Comparison of ENCODE assay signal across 25 mouse cellular contexts in genomic region chr10:96171546-96171945, GRCm38 (mm10). TPM values are rescaled to one million over a fixed set of nuclear protein-coding genes. Genes with fewer than 3 reads are reported as not detected.
DNase-seq lines count a peak whose midpoint lies in the region; ATAC-seq and TF ChIP-seq lines count a peak whose summit lies in the region.
"Had no signal": no experiment of that assay in that cellular context is flagged by ENCODE, and none has a peak within 500 bp of the region (broad histone marks: within the 10 kb centered on the region; RNA-seq: fewer than 3 reads in every experiment).

No protein-coding gene starts in this region.

- no peaks in the 10 kb centered on the region for H3K27me3 ChIP-seq in liver, adult 2 months (ENCODE audit: control insufficient read depth, insufficient read depth, low read length)
- H3K27me3 ChIP-seq in liver, embryonic 11.5 days (replicated peaks; ENCODE audit: control insufficient read depth, insufficient read depth, low read length) = no peaks in the 10 kb centered on the region
- no peaks in the 10 kb centered on the region for H3K27me3 ChIP-seq in hindbrain, embryonic 12.5 days
- no peaks in the 10 kb centered on the region for H3K27me3 ChIP-seq in kidney, embryonic 14.5 days (ENCODE audit: control insufficient read depth, insufficient read depth, low read length)
- H3K27me3 ChIP-seq: heart, embryonic 13.5 days; intestine, embryonic 15.5 days; megakaryocyte, embryonic 14.5 days had no signal

- no peak for TF ChIP-seq POLR2A in liver, adult 2 months (IDR thresholded peaks at IDR 0.05; ENCODE audit: extremely low read depth, insufficient read depth, low read length)

- no peak for TF ChIP-seq CTCF in liver, adult 2 months (IDR thresholded peaks at IDR 0.05; ENCODE audit: low read depth, low read length)

- ATAC-seq in liver, embryonic 11.5 days (replicated peaks; ENCODE audit: low FRiP score) = no peak
- no peak for ATAC-seq in hindbrain, embryonic 12.5 days (ENCODE audit: low FRiP score)
- no peak for ATAC-seq in kidney, embryonic 14.5 days (ENCODE audit: low FRiP score, low TSS enrichment)
- ATAC-seq: forebrain, embryonic 16.5 days; intestine, embryonic 15.5 days; midbrain, embryonic 16.5 days had no signal

- H3K9me3 ChIP-seq in liver, embryonic 11.5 days (ENCODE audit: control insufficient read depth, low read length) = no peaks in the 10 kb centered on the region
- H3K9me3 ChIP-seq in hindbrain, embryonic 12.5 days (replicated peaks) = no peaks in the 10 kb centered on the region
- no peaks in the 10 kb centered on the region for H3K9me3 ChIP-seq in kidney, embryonic 14.5 days (ENCODE audit: control insufficient read depth, low read length)
- H3K9me3 ChIP-seq: embryonic facial prominence, embryonic 10.5 days; heart, embryonic 13.5 days; intestine, embryonic 15.5 days had no signal

- no peak overlapping the region for H3K4me3 ChIP-seq in liver, adult 2 months (ENCODE audit: insufficient read depth, low read depth, low read length)
- H3K4me3 ChIP-seq in liver, embryonic 11.5 days (ENCODE audit: low read depth, low read length) = no peak overlapping the region
- no peak overlapping the region for H3K4me3 ChIP-seq in hindbrain, embryonic 12.5 days
- H3K4me3 ChIP-seq in kidney, embryonic 14.5 days (ENCODE audit: low read length) = no peak overlapping the region
- H3K4me3 ChIP-seq: embryonic facial prominence, embryonic 10.5 days; erythroblast, embryonic 14.5 days; heart, embryonic 13.5 days; intestine, embryonic 15.5 days; megakaryocyte, embryonic 14.5 days had no signal

- DNase-seq in adrenal gland, postnatal 10 days = peak; percentile 50
- no peak for DNase-seq in adrenal gland, postnatal 25 days
- peak; percentile 76 for DNase-seq in liver, adult 2 months (ENCODE audit: extremely low read depth, low read depth, low spot score)
- no peak for DNase-seq in liver, embryonic 11.5 days (ENCODE audit: low spot score)
- peak; percentile 33 to 51 for DNase-seq in cerebellum, postnatal 25 days
- DNase-seq in lung, postnatal 14 days = no peak
- DNase-seq: kidney, postnatal 10 days; lung, adult 18-20 months; thymus, adult 18-20 months had no signal

- H3K36me3 ChIP-seq in liver, adult 2 months (ENCODE audit: control insufficient read depth, insufficient read depth, low read length) = no peaks in the 10 kb centered on the region
- no peaks in the 10 kb centered on the region for H3K36me3 ChIP-seq in liver, embryonic 11.5 days (ENCODE audit: control insufficient read depth, insufficient read depth, low read length)
- H3K36me3 ChIP-seq in hindbrain, embryonic 12.5 days = no peaks in the 10 kb centered on the region
- no peaks in the 10 kb centered on the region for H3K36me3 ChIP-seq in kidney, embryonic 14.5 days (ENCODE audit: control insufficient read depth, insufficient read depth, low read length)
- H3K36me3 ChIP-seq: embryonic facial prominence, embryonic 10.5 days; heart, embryonic 13.5 days; intestine, embryonic 15.5 days had no signal

- H3K9ac ChIP-seq in liver, adult 2 months (ENCODE audit: low read depth, low read length) = no peak overlapping the region
- H3K9ac ChIP-seq in liver, embryonic 11.5 days (ENCODE audit: low read depth, low read length) = no peak overlapping the region
- no peak overlapping the region for H3K9ac ChIP-seq in hindbrain, embryonic 12.5 days
- no peak overlapping the region for H3K9ac ChIP-seq in kidney, embryonic 14.5 days (ENCODE audit: low read depth, low read length)
- H3K9ac ChIP-seq: heart, embryonic 13.5 days; intestine, embryonic 15.5 days had no signal

- H3K27ac ChIP-seq in liver, adult 2 months (replicated peaks; ENCODE audit: insufficient read depth, low read depth, low read length) = no peak overlapping the region
- H3K27ac ChIP-seq in liver, embryonic 11.5 days (ENCODE audit: low read depth, low read length) = no peak overlapping the region
- no peak overlapping the region for H3K27ac ChIP-seq in hindbrain, embryonic 12.5 days
- no peak overlapping the region for H3K27ac ChIP-seq in kidney, embryonic 14.5 days (ENCODE audit: low read depth, low read length)
- H3K27ac ChIP-seq: embryonic facial prominence, embryonic 10.5 days; heart, embryonic 13.5 days; intestine, embryonic 15.5 days had no signal

- no peak overlapping the region for H3K4me2 ChIP-seq in liver, embryonic 11.5 days
- no peak overlapping the region for H3K4me2 ChIP-seq in hindbrain, embryonic 12.5 days (replicated peaks)
- no peak overlapping the region for H3K4me2 ChIP-seq in kidney, embryonic 14.5 days (replicated peaks; ENCODE audit: low read depth, low read length)
- H3K4me2 ChIP-seq: heart, embryonic 13.5 days; intestine, embryonic 15.5 days had no signal

- H3K79me2 ChIP-seq in liver, adult 2 months (ENCODE audit: control insufficient read depth, insufficient read depth, low read length) = no peaks in the 10 kb centered on the region

- peaks cover 3% of the 10 kb centered on the region; the same call in 1 of the 2 replicates for H3K4me1 ChIP-seq in liver, adult 2 months (ENCODE audit: control insufficient read depth, insufficient read depth, low read length)
- H3K4me1 ChIP-seq in liver, embryonic 11.5 days (replicated peaks; ENCODE audit: control insufficient read depth, insufficient read depth, low read length) = no peaks in the 10 kb centered on the region
- no peaks in the 10 kb centered on the region for H3K4me1 ChIP-seq in hindbrain, embryonic 12.5 days
- no peaks in the 10 kb centered on the region for H3K4me1 ChIP-seq in kidney, embryonic 14.5 days (ENCODE audit: control insufficient read depth, insufficient read depth, low read length)
- H3K4me1 ChIP-seq: embryonic facial prominence, embryonic 10.5 days; heart, embryonic 13.5 days; intestine, embryonic 15.5 days had no signal

RNA-seq across cellular contexts. Expression of gene Gm5426, which starts 35.1 kb away (rescaled TPM):
- total RNA-seq in adrenal gland, postnatal 10 days (2021) = not detected
- not detected in 2 replicates for total RNA-seq in adrenal gland, postnatal 25 days (2021)
- total RNA-seq in liver, adult 2 months (2014; rRNA removed) = not detected in 2 replicates
- not detected in 2 replicates for polyA plus RNA-seq in liver, adult 2 months (2012; rRNA removed)
- polyA plus RNA-seq in liver, embryonic 11.5 days (2014; fragmentation: Nextera tagmentation; extraction: Ambion mirVana) = not detected in 2 replicates
- not detected in 2 replicates for polyA plus RNA-seq in hindbrain, embryonic 12.5 days (2016; fragmentation: Nextera tagmentation; extraction: Ambion mirVana)
- polyA plus RNA-seq in kidney, embryonic 14.5 days (2014; fragmentation: Nextera tagmentation; extraction: Ambion mirVana) = not detected in 2 replicates
- total RNA-seq: gastrocnemius, adult 8-10 months; left cerebral cortex, adult 8-10 months had no signal
- polyA plus RNA-seq: embryonic facial prominence, embryonic 10.5 days; erythroblast, embryonic 14.5 days; forebrain, embryonic 16.5 days; heart, embryonic 13.5 days; hindbrain, embryonic 11.5 days; intestine, embryonic 15.5 days; limb, embryonic 14.5 days; midbrain, embryonic 16.5 days; neural tube, embryonic 11.5 days; small intestine, adult 2 months; urinary bladder, adult 2 months had no signal

Comparison
In these comparisons a context has a peak if more than half of its experiments do, and no peak if none do; other contexts are left out.
1. DNase-seq: peak in adrenal gland, postnatal 10 days (single experiment), liver, adult 2 months (single experiment) and cerebellum, postnatal 25 days (2 of 2); none in adrenal gland, postnatal 25 days (single experiment), liver, embryonic 11.5 days (single experiment) and lung, postnatal 14 days (single experiment).